Mouse (Mus musculus) lung, embryonic 14.5 days (tissue): ENCODE data around the gene Spo11. TPM values are rescaled to one million over a fixed set of nuclear protein-coding genes. Genes with fewer than 3 reads are reported as not detected.

ENCODE experiments used
- ATAC-seq: fragments of 200-750 bp; cut with Nextera tagmentation; 2 replicates; pipeline ENCODE4 v1.8.0; 2017; ENCODE audit warnings: mild to moderate bottlenecking, moderate TSS enrichment, moderate library complexity; ENCODE audit not compliant: insufficient read depth
- DNase-seq: peaks from one replicate; pipeline ENCODE4 v3.0.0-alpha.2; 2015
- H3K27ac ChIP-seq: fragments of 300-500 bp; sonication (generic); 2 replicates; pipeline ENCODE4 v1.5.1; 2014; ENCODE audit warnings: low read depth, mild to moderate bottlenecking, moderate library complexity
- H3K27me3 ChIP-seq: fragments of 300-500 bp; sonication (generic); 2 replicates; pipeline ENCODE4 v1.6.1; 2014; ENCODE audit warnings: low read length, control low read depth; ENCODE audit not compliant: insufficient read depth
- H3K36me3 ChIP-seq: fragments of 300-500 bp; sonication (generic); 2 replicates; pipeline ENCODE4 v1.6.1; 2014; ENCODE audit warnings: control low read depth; ENCODE audit not compliant: insufficient read depth
- H3K4me1 ChIP-seq: fragments of 300-500 bp; sonication (generic); 2 replicates; pipeline ENCODE4 v1.6.1; 2014; ENCODE audit warnings: antibody characterized with exemption, control low read depth; ENCODE audit not compliant: insufficient read depth
- H3K4me2 ChIP-seq: fragments of 300-500 bp; sonication (generic); 2 replicates; pipeline ENCODE4 v1.6.1; 2014; ENCODE audit warnings: mild to moderate bottlenecking
- H3K4me3 ChIP-seq: fragments of 300-500 bp; sonication (generic); 2 replicates; pipeline ENCODE4 v1.5.1; 2014; ENCODE audit warnings: low read depth, low read length
- H3K9ac ChIP-seq: fragments of 300-500 bp; sonication (generic); 2 replicates; pipeline ENCODE4 v1.6.1; 2014
- H3K9me3 ChIP-seq: fragments of 300-500 bp; sonication (generic); 2 replicates; pipeline ENCODE4 v1.6.1; 2016; ENCODE audit warnings: low read depth, low read length, control low read depth
- CTCF ChIP-seq: IDR thresholded peaks from 2 replicates; pipeline ENCODE4 v1.5.1; 2016; ENCODE audit warnings: antibody characterized with exemption, low read depth
- WGBS: fragments of 180-500 bp; shearing (Covaris S2); extraction: QIAGEN DNeasy Blood & Tissue Kit; methylation state at CpG from one replicate; pipeline ENCODE4 v1.1.7; 2014; 5-methylcytosine and 5-hydroxymethylcytosine counted together
- polyA plus RNA-seq: library from polyadenylated mRNA; unstranded; fragments of >200 nt; fragmentation: Nextera tagmentation; extraction: Ambion mirVana; gene quantifications from 2 replicates; pipeline ENCODE4 v1.2.1, GENCODE M21; 2014

Gene Spo11
- polyA plus RNA-seq, 1 experiment from 2014 or later: 0.13 TPM

GRCm38 (mm10) chr2:172975159-172975558 is 2.3 kb upstream of the Spo11 start:
- DNase-seq (no peak), ATAC-seq (no peak)
- Histone ChIP-seq H3K4me3 (no peak overlapping the region), H3K27me3 (no peaks in the 10 kb centered on the region), H3K27ac (no peak overlapping the region), H3K4me2 (no peak overlapping the region), H3K9me3 (peaks cover 5% of the 10 kb centered on the region; the same call in 1 of the 2 replicates), H3K36me3 (no peaks in the 10 kb centered on the region), H3K9ac (no peak overlapping the region), H3K4me1 (peaks cover 6% of the 10 kb centered on the region)
- 77% methylated on average over 6 of the region's 6 CpGs for WGBS
- no peak for TF ChIP-seq CTCF

- peak overlapping the region; percentile 41; the same call in 1 of the 2 replicates for H3K4me2 ChIP-seq
- no peaks in the 10 kb centered on the region for H3K36me3 ChIP-seq
- H3K4me3 ChIP-seq: no peak overlapping the region; the same call in 1 of the 2 replicates
- no peak for DNase-seq
- H3K27ac ChIP-seq: peak overlapping the region; percentile 36; the same call in 1 of the 2 replicates
- H3K4me1 ChIP-seq: peaks cover 6% of the 10 kb centered on the region
- ATAC-seq: peak; percentile 54; the same call in 1 of the 2 replicates
- peaks cover 6% of the 10 kb centered on the region; the same call in 1 of the 2 replicates for H3K9me3 ChIP-seq
- H3K9ac ChIP-seq: no peak overlapping the region
- WGBS: 20% methylated on average over 7 of the region's 7 CpGs
- no peaks in the 10 kb centered on the region for H3K27me3 ChIP-seq
- no peak for TF ChIP-seq CTCF
Observed at GRCm38 (mm10) chr2:172976661-172977238, 750 bp upstream of the Spo11 start.

GRCm38 (mm10) chr2:172978131-172978633 is 682 bp downstream of the Spo11 start:
- peaks cover 6% of the 10 kb centered on the region; the same call in 1 of the 2 replicates for H3K9me3 ChIP-seq
- no peaks in the 10 kb centered on the region for H3K27me3 ChIP-seq
- peaks cover 6% of the 10 kb centered on the region for H3K4me1 ChIP-seq
- H3K36me3 ChIP-seq: no peaks in the 10 kb centered on the region
- H3K4me3 ChIP-seq: no peak overlapping the region
- DNase-seq (peak; percentile 26), ATAC-seq (no peak)
- H3K27ac ChIP-seq: no peak overlapping the region
- no peak overlapping the region for H3K4me2 ChIP-seq
- H3K9ac ChIP-seq: no peak overlapping the region
- no peak for TF ChIP-seq CTCF
- WGBS: 45% methylated on average over 4 of the region's 4 CpGs

- Histone ChIP-seq H3K4me1 (peaks cover 6% of the 10 kb centered on the region), H3K4me2 (no peak overlapping the region), H3K27me3 (no peaks in the 10 kb centered on the region), H3K36me3 (no peaks in the 10 kb centered on the region), H3K4me3 (no peak overlapping the region), H3K27ac (no peak overlapping the region), H3K9me3 (peaks cover 6% of the 10 kb centered on the region; the same call in 1 of the 2 replicates), H3K9ac (no peak overlapping the region)
- TF ChIP-seq CTCF: no peak
- WGBS: 92% methylated on average over 43 of the region's 43 CpGs
- no peak for DNase-seq
- no peak for ATAC-seq
Observed at GRCm38 (mm10) chr2:172979666-172980345, 2.3 kb downstream of the Spo11 start.

GRCm38 (mm10) chr2:172982776-172983561 is 5.5 kb downstream of the Spo11 start:
- ATAC-seq (no peak; the same call in 1 of the 2 replicates), DNase-seq (no peak)
- Histone ChIP-seq H3K9me3 (peaks cover 6% of the 10 kb centered on the region; the same call in 1 of the 2 replicates), H3K4me1 (no peaks in the 10 kb centered on the region), H3K27ac (no peak overlapping the region), H3K4me3 (no peak overlapping the region), H3K9ac (no peak overlapping the region), H3K4me2 (no peak overlapping the region), H3K36me3 (no peaks in the 10 kb centered on the region), H3K27me3 (no peaks in the 10 kb centered on the region)
- 41% methylated on average over 9 of the region's 9 CpGs for WGBS
- TF ChIP-seq CTCF: 0 out of 2 replicates have a peak, but pooled peaks have one; percentile 24

GRCm38 (mm10) chr2:172990161-172990560 is 12.7 kb downstream of the Spo11 start:
- ATAC-seq: no peak
- no peak overlapping the region for H3K9ac ChIP-seq
- no peaks in the 10 kb centered on the region for H3K27me3 ChIP-seq
- TF ChIP-seq CTCF: no peak
- no peaks in the 10 kb centered on the region for H3K36me3 ChIP-seq
- H3K27ac ChIP-seq: no peak overlapping the region
- H3K4me2 ChIP-seq: no peak overlapping the region
- H3K9me3 ChIP-seq: no peaks in the 10 kb centered on the region
- H3K4me1 ChIP-seq: no peaks in the 10 kb centered on the region
- 71% methylated on average over 6 of the region's 6 CpGs for WGBS
- no peak for DNase-seq
- H3K4me3 ChIP-seq: no peak overlapping the region
